Mouse (Mus musculus) G1E (cell line): ENCODE measurements at regions not wholly inside any gene's neighbourhood (a gene's known extent, or its start where the extent isn't known, plus 50 kb on each side); places are given as distances from the start of the nearest gene placed in this dataset.

Experiments
- CTCF ChIP-seq: IDR thresholded peaks from 2 replicates; pipeline ENCODE4 v1.5.1; 2012; ENCODE audit warnings: low read depth, low read length, inconsistent platforms, mixed read lengths
- GATA1 ChIP-seq: IDR thresholded peaks from 2 replicates; pipeline ENCODE4 v1.6.1; 2012; ENCODE audit warnings: borderline replicate concordance, low read length, inconsistent platforms, mixed read lengths
- GATA2 ChIP-seq: IDR thresholded peaks from 2 replicates; pipeline ENCODE4 v1.6.1; 2012; ENCODE audit warnings: low read depth, low read length, inconsistent platforms, borderline replicate concordance
- POLR2AphosphoS5 ChIP-seq: IDR thresholded peaks from 2 replicates; pipeline ENCODE4 v1.6.1; 2012; ENCODE audit warnings: low read depth, low read length, inconsistent platforms; ENCODE audit not compliant: insufficient replicate concordance

DNA sequence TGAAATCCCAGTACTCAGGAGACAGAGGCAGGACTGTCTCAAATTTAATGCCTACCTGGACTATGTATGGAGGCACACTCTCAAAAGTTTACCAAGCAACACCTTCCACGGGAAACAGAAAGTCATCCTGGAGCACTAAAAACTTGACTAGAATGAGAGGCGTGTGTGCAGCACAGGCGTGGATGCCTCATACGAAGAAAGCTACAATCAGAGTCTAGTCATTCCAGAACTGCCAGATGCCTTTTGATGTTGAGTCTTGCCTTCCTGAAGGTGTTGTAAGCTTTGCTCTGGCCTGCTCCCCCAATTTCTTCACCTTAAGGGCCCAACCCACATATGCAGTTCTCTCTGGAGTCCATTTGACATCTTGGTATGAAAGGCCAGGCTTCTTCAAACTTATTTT is 356.0 kb downstream of the Rnf144a start:
- TF ChIP-seq CTCF (no peak), GATA2 (no peak), GATA1 (no peak), POLR2AphosphoS5 (no peak)
